Mouse (Mus musculus): Measurements from ENCODE around the gene Clhc1.
"Not testable (repeated sequence)": the region's sequence is repeated elsewhere in the genome, so short reads cannot be mapped to it uniquely, and the experiment has no call there.

Gene Clhc1

GRCm38 (mm10) chr11:29547752-29548503, at the start of gene Clhc1, which contains the start of gene Rps27a:
TSS of gene Clhc1 (plus strand) at chr11:29547950.
TSS of gene Rps27a (minus strand) at chr11:29548109.
- DNase-seq (ENCODE audit: low read depth, low spot score) = peak; percentile 94

GRCm38 (mm10) chr11:29503948-29504893, 43.5 kb upstream of the Clhc1 start:
- DNase-seq (ENCODE audit: low read depth, low spot score) = no peak

- no peak for DNase-seq (ENCODE audit: low read depth, low spot score)
These were observed 42.7 kb upstream of the Clhc1 start for GRCm38 (mm10) chr11:29504899-29505625.

- no peak for DNase-seq (ENCODE audit: low read depth, low spot score)
These were observed 38.3 kb upstream of the Clhc1 start for GRCm38 (mm10) chr11:29509421-29509820.

- DNase-seq (ENCODE audit: low read depth, low spot score) = no peak
These were observed 34.8 kb upstream of the Clhc1 start for GRCm38 (mm10) chr11:29512818-29513535.

- no peak for DNase-seq (ENCODE audit: low read depth, low spot score)
These were observed 33.4 kb upstream of the Clhc1 start for GRCm38 (mm10) chr11:29514325-29514681.

GRCm38 (mm10) chr11:29514682-29515412, 32.9 kb upstream of the Clhc1 start, which contains the start of gene Prorsd1:
TSS of gene Prorsd1 (minus strand) at chr11:29515033.
- DNase-seq (ENCODE audit: low read depth, low spot score) = peak; percentile 92

GRCm38 (mm10) chr11:29525988-29526794, 21.6 kb upstream of the Clhc1 start, which contains the start of gene Mtif2:
TSS of gene Mtif2 (plus strand) at chr11:29526408.
- DNase-seq (ENCODE audit: low read depth, low spot score) = peak; percentile 88

GRCm38 (mm10) chr11:29538201-29538600, 9.5 kb upstream of the Clhc1 start:
- no peak for DNase-seq (ENCODE audit: low read depth, low spot score)

GRCm38 (mm10) chr11:29544225-29544945, 3.4 kb upstream of the Clhc1 start:
- DNase-seq (ENCODE audit: low read depth, low spot score) = no peak

GRCm38 (mm10) chr11:29545150-29545752, 2.5 kb upstream of the Clhc1 start:
- DNase-seq (ENCODE audit: low read depth, low spot score) = not testable (repeated sequence)

GRCm38 (mm10) chr11:29546297-29546696, 1.5 kb upstream of the Clhc1 start:
- DNase-seq (ENCODE audit: low read depth, low spot score) = not testable (repeated sequence)

- DNase-seq (ENCODE audit: low read depth, low spot score) = no peak
These were observed 988 bp upstream of the Clhc1 start for GRCm38 (mm10) chr11:29546762-29547161.

GRCm38 (mm10) chr11:29547249-29547751, 450 bp upstream of the Clhc1 start:
- peak; percentile 13 for DNase-seq (ENCODE audit: low read depth, low spot score)

- no peak for DNase-seq (ENCODE audit: low read depth, low spot score)
These were observed 1.0 kb downstream of the Clhc1 start for GRCm38 (mm10) chr11:29548504-29549424.

GRCm38 (mm10) chr11:29549425-29549778, 1.7 kb downstream of the Clhc1 start:
- DNase-seq (ENCODE audit: low read depth, low spot score) = no peak

- DNase-seq (ENCODE audit: low read depth, low spot score) = no peak
These were observed 12.7 kb downstream of the Clhc1 start for GRCm38 (mm10) chr11:29560452-29560851.

All from mesoderm, embryonic 11.5 days (tissue).